17 mouse cellular contexts compared by ENCODE assay signal in the genomic region with DNA sequence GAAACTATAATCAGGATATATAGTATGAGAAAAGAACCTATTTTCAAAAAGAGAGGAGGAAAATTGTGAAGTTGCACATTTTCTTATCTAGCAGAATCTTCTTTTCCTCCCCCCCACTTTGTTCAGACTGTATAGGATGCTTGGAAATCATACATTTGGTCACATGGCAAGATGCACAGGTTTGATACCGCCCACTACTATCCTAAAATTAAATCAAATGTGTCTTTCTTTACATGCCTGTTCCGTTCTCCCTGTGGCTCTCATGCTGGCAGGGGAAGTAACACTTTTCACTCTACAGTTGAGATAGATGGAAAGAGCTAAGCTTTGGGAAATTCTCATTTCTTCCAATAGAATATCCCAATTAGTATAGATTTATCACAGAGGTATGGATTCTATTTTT.
"Had no signal": no experiment of that assay in that cellular context is flagged by ENCODE, and none has a peak within 500 bp of the region (broad histone marks: within the 10 kb centered on the region; RNA-seq: fewer than 3 reads in every experiment).

No protein-coding gene starts in this region.

- DNase-seq: gastrocnemius, adult 2 months; gastrocnemius, postnatal 10 days; gastrocnemius, postnatal 25 days; heart, adult 18-20 months; heart, postnatal 10 days; heart, postnatal 4 days; kidney, adult 18-20 months; kidney, adult 8-10 months; kidney, postnatal 10 days; kidney, postnatal 25 days; kidney, postnatal 4 days; liver; liver, embryonic 13.5 days had no signal

- ATAC-seq: hindbrain, embryonic 16.5 days; inflammation-experienced regulatory T-cells, adult 6 months; intestine, embryonic 15.5 days; intestine, postnatal 0 days had no signal
